Mouse (Mus musculus) forebrain, embryonic 14.5 days (tissue): ENCODE measurements around the gene Celsr1. TPM values are rescaled to one million over a fixed set of nuclear protein-coding genes. Genes with fewer than 3 reads are reported as not detected.

Source experiments
- ATAC-seq: fragments of 200-750 bp; cut with Nextera tagmentation; 2 replicates; pipeline ENCODE4 v1.8.0; 2017; ENCODE audit warnings: mild to moderate bottlenecking, moderate library complexity
- DNase-seq: peaks from one replicate; pipeline ENCODE4 v3.0.0-alpha.2; 2015; ENCODE audit warnings: low spot score
- H3K27ac ChIP-seq: fragments of 300-500 bp; sonication (generic); 2 replicates; pipeline ENCODE4 v1.5.1; 2014; ENCODE audit warnings: low read depth, mild to moderate bottlenecking, control low read depth, low read length, moderate library complexity
- H3K27me3 ChIP-seq: fragments of 300-500 bp; sonication (generic); replicated peaks from 2 replicates; pipeline ENCODE4 v1.6.1; 2014; ENCODE audit warnings: low read length, control low read depth, mixed read lengths; ENCODE audit not compliant: control insufficient read depth, insufficient read depth
- H3K36me3 ChIP-seq: fragments of 300-500 bp; sonication (generic); 2 replicates; pipeline ENCODE4 v1.6.1; 2014; ENCODE audit warnings: low read length, control low read depth; ENCODE audit not compliant: control insufficient read depth, insufficient read depth
- H3K4me1 ChIP-seq: fragments of 300-500 bp; sonication (generic); 2 replicates; pipeline ENCODE4 v1.6.1; 2014; ENCODE audit warnings: antibody characterized with exemption, low read length, control low read depth; ENCODE audit not compliant: control insufficient read depth, insufficient read depth
- H3K4me2 ChIP-seq: fragments of 300-500 bp; sonication (generic); 2 replicates; pipeline ENCODE4 v1.6.1; 2014; ENCODE audit warnings: mild to moderate bottlenecking, control low read depth, low read length
- H3K4me3 ChIP-seq: fragments of 300-500 bp; sonication (generic); 2 replicates; pipeline ENCODE4 v1.5.1; 2014; ENCODE audit warnings: low read depth, low read length, control low read depth
- H3K9ac ChIP-seq: fragments of 300-500 bp; sonication (generic); 2 replicates; pipeline ENCODE4 v1.6.1; 2014; ENCODE audit warnings: mild to moderate bottlenecking, low read length, control low read depth, moderate library complexity
- H3K9me3 ChIP-seq: fragments of 300-500 bp; sonication (generic); replicated peaks from 2 replicates; pipeline ENCODE4 v1.6.1; 2016; ENCODE audit warnings: low read length, control low read depth, mixed read lengths; ENCODE audit not compliant: control insufficient read depth
- WGBS: fragments of 180-500 bp; shearing (Covaris S2); extraction: QIAGEN DNeasy Blood & Tissue Kit; methylation state at CpG from one replicate; pipeline ENCODE4 v1.1.7; 2014; 5-methylcytosine and 5-hydroxymethylcytosine counted together
- polyA plus RNA-seq: library from polyadenylated mRNA; unstranded; fragments of >200 nt; fragmentation: Nextera tagmentation; extraction: Ambion mirVana; gene quantifications from 2 replicates; pipeline ENCODE4 v1.2.1, GENCODE M21; 2014

Celsr1 gene
- polyA plus RNA-seq: 8.6 and 9.6 TPM in 2 replicates

- peaks cover 8% of the 10 kb centered on the region; the same call in 1 of the 2 replicates for H3K27me3 ChIP-seq
- WGBS: under 1% methylated on average over 72 of the region's 80 CpGs
- H3K36me3 ChIP-seq: peaks cover 24% of the 10 kb centered on the region
- H3K9ac ChIP-seq: peak within 1 kb of the TSS; percentile 76
- H3K27ac ChIP-seq: peak within 1 kb of the TSS; percentile 77
- peak; percentile 19 for ATAC-seq
- peaks cover 9% of the 10 kb centered on the region for H3K4me1 ChIP-seq
- H3K4me3 ChIP-seq: peak within 1 kb of the TSS; percentile 66
- peak; percentile 44 for DNase-seq
- peak within 1 kb of the TSS; percentile 75 for H3K4me2 ChIP-seq
- H3K9me3 ChIP-seq: peaks cover 13% of the 10 kb centered on the region; the same call in 1 of the 2 replicates
Observed at GRCm38 (mm10) chr15:86033191-86033841, at the start of gene Celsr1. TSS of gene Celsr1 (minus strand) at chr15:86033777.

- Histone ChIP-seq H3K4me1 (peaks cover 60% of the 10 kb centered on the region), H3K4me3 (no peak overlapping the region), H3K27ac (no peak overlapping the region), H3K9ac (peak overlapping the region; percentile 17; the same call in 1 of the 2 replicates), H3K9me3 (no peaks in the 10 kb centered on the region), H3K27me3 (no peaks in the 10 kb centered on the region), H3K4me2 (no peak overlapping the region), H3K36me3 (no peaks in the 10 kb centered on the region)
- ATAC-seq (no peak), DNase-seq (no peak)
- 48% methylated on average over 6 of the region's 6 CpGs for WGBS
Observed at GRCm38 (mm10) chr15:86083261-86083741, 49.7 kb upstream of the Celsr1 start.

- no peaks in the 10 kb centered on the region for H3K27me3 ChIP-seq
- H3K4me2 ChIP-seq: no peak overlapping the region
- no peak overlapping the region for H3K9ac ChIP-seq
- H3K4me1 ChIP-seq: peaks cover 52% of the 10 kb centered on the region
- H3K4me3 ChIP-seq: no peak overlapping the region
- no peaks in the 10 kb centered on the region for H3K9me3 ChIP-seq
- H3K36me3 ChIP-seq: no peaks in the 10 kb centered on the region
- no peak overlapping the region; the same call in 1 of the 2 replicates for H3K27ac ChIP-seq
- ATAC-seq: no peak
- WGBS: 74% methylated on average over 11 of the region's 11 CpGs
- DNase-seq: no peak
Observed at GRCm38 (mm10) chr15:86082551-86082961, 49.0 kb upstream of the Celsr1 start.

GRCm38 (mm10) chr15:86081654-86082053 lies 48.1 kb upstream of the Celsr1 start:
- Histone ChIP-seq H3K4me3 (no peak overlapping the region), H3K27me3 (no peaks in the 10 kb centered on the region), H3K9me3 (no peaks in the 10 kb centered on the region), H3K36me3 (no peaks in the 10 kb centered on the region), H3K4me1 (peaks cover 44% of the 10 kb centered on the region), H3K4me2 (no peak overlapping the region), H3K9ac (no peak overlapping the region), H3K27ac (0 out of 2 replicates have a peak overlapping the region, but pooled peaks have one; percentile 21)
- ATAC-seq: no peak
- DNase-seq: no peak
- WGBS: 62% methylated on average over 12 of the region's 12 CpGs

- no peak for DNase-seq
- Histone ChIP-seq H3K27me3 (no peaks in the 10 kb centered on the region), H3K36me3 (no peaks in the 10 kb centered on the region), H3K4me1 (peaks cover 32% of the 10 kb centered on the region), H3K9ac (no peak overlapping the region), H3K9me3 (no peaks in the 10 kb centered on the region), H3K4me2 (no peak overlapping the region), H3K4me3 (no peak overlapping the region), H3K27ac (no peak overlapping the region)
- no peak for ATAC-seq
- WGBS: 75% methylated on average over 1 of the region's 1 CpGs
Observed at GRCm38 (mm10) chr15:86080408-86080807, 46.8 kb upstream of the Celsr1 start.

GRCm38 (mm10) chr15:86079876-86080275 lies 46.3 kb upstream of the Celsr1 start:
- no peak overlapping the region for H3K27ac ChIP-seq
- H3K4me1 ChIP-seq: peaks cover 27% of the 10 kb centered on the region
- H3K36me3 ChIP-seq: no peaks in the 10 kb centered on the region
- H3K4me2 ChIP-seq: no peak overlapping the region
- H3K9me3 ChIP-seq: no peaks in the 10 kb centered on the region
- no peak overlapping the region for H3K4me3 ChIP-seq
- 73% methylated on average over 4 of the region's 4 CpGs for WGBS
- ATAC-seq (no peak), DNase-seq (no peak)
- no peak overlapping the region for H3K9ac ChIP-seq
- no peaks in the 10 kb centered on the region for H3K27me3 ChIP-seq

GRCm38 (mm10) chr15:86079467-86079866 lies 45.9 kb upstream of the Celsr1 start:
- H3K9ac ChIP-seq: no peak overlapping the region
- no peak overlapping the region for H3K4me2 ChIP-seq
- ATAC-seq (no peak), DNase-seq (no peak)
- H3K27ac ChIP-seq: no peak overlapping the region
- no peaks in the 10 kb centered on the region for H3K36me3 ChIP-seq
- peaks cover 23% of the 10 kb centered on the region for H3K4me1 ChIP-seq
- H3K9me3 ChIP-seq: no peaks in the 10 kb centered on the region
- H3K27me3 ChIP-seq: no peaks in the 10 kb centered on the region
- 78% methylated on average over 5 of the region's 5 CpGs for WGBS
- no peak overlapping the region for H3K4me3 ChIP-seq

- Histone ChIP-seq H3K9me3 (no peaks in the 10 kb centered on the region), H3K4me1 (peaks cover 18% of the 10 kb centered on the region), H3K4me3 (no peak overlapping the region), H3K9ac (no peak overlapping the region), H3K4me2 (no peak overlapping the region), H3K27me3 (no peaks in the 10 kb centered on the region), H3K36me3 (no peaks in the 10 kb centered on the region), H3K27ac (no peak overlapping the region)
- DNase-seq: no peak
- WGBS: 88% methylated on average over 18 of the region's 18 CpGs
- no peak for ATAC-seq
Observed at GRCm38 (mm10) chr15:86078481-86079216, 45.1 kb upstream of the Celsr1 start.

GRCm38 (mm10) chr15:86077934-86078333 lies 44.4 kb upstream of the Celsr1 start:
- no peak overlapping the region for H3K4me2 ChIP-seq
- no peaks in the 10 kb centered on the region for H3K9me3 ChIP-seq
- 0 out of 2 replicates have a peak overlapping the region, but pooled peaks have one; percentile 7 for H3K27ac ChIP-seq
- peaks cover 11% of the 10 kb centered on the region for H3K4me1 ChIP-seq
- no peaks in the 10 kb centered on the region for H3K27me3 ChIP-seq
- no peak overlapping the region for H3K4me3 ChIP-seq
- no peaks in the 10 kb centered on the region for H3K36me3 ChIP-seq
- DNase-seq (no peak), ATAC-seq (no peak)
- WGBS: 91% methylated on average over 5 of the region's 5 CpGs
- H3K9ac ChIP-seq: no peak overlapping the region
